Comparison of ENCODE assay signal across 12 mouse cellular contexts in genomic region chr17:42576671-42577168, GRCm38 (mm10). TPM values are rescaled to one million over a fixed set of nuclear protein-coding genes. Genes with fewer than 3 reads are reported as not detected.
DNase-seq lines count a peak whose midpoint lies in the region; ATAC-seq and TF ChIP-seq lines count a peak whose summit lies in the region.
"Had no signal": no experiment of that assay in that cellular context is flagged by ENCODE, and none has a peak within 500 bp of the region (broad histone marks: within the 10 kb centered on the region; RNA-seq: fewer than 3 reads in every experiment).

No protein-coding gene starts in this region.

- H3K27ac ChIP-seq in embryonic facial prominence, embryonic 13.5 days: no peak overlapping the region
- H3K27ac ChIP-seq in heart, embryonic 14.5 days (replicated peaks in 1 of 2; ENCODE audit: control insufficient read depth in 1 of 2, insufficient read depth in 1 of 2, low read depth in 2 of 2, low read length in 2 of 2): peak overlapping the region; percentile 7 to 62; a peak in 2 of 4 replicates
- H3K27ac ChIP-seq in thymus, adult 2 months (ENCODE audit: control insufficient read depth, insufficient read depth, low read length): no peak overlapping the region

- no peak for TF ChIP-seq CTCF in thymus, adult 2 months (IDR thresholded peaks at IDR 0.05; ENCODE audit: borderline replicate concordance, control insufficient read depth, extremely low read depth, insufficient read depth, low read length, poor library complexity)

- peaks cover 14% of the 10 kb centered on the region for H3K4me1 ChIP-seq in embryonic facial prominence, embryonic 13.5 days
- H3K4me1 ChIP-seq in heart, embryonic 14.5 days (ENCODE audit: control insufficient read depth in 2 of 2, insufficient read depth in 2 of 2, low read length in 2 of 2): 0 out of 4 replicates have a peak, but pooled peaks cover 0 to 9% of the 10 kb centered on the region in 2 experiments
- no peaks in the 10 kb centered on the region for H3K4me1 ChIP-seq in thymus, adult 2 months (replicated peaks; ENCODE audit: control insufficient read depth, insufficient read depth, low read length)

- 10% methylated on average over 6 of the region's 6 CpGs for WGBS in embryonic facial prominence, embryonic 13.5 days
- 15% methylated on average over 6 of the region's 6 CpGs for WGBS in heart, embryonic 14.5 days
- 80% methylated on average over 6 of the region's 6 CpGs for WGBS in thymus, adult 2 months

- ATAC-seq in embryonic facial prominence, embryonic 13.5 days (ENCODE audit: insufficient number of reproducible peaks, insufficient read depth, low FRiP score, low TSS enrichment, low read depth): peak; percentile 20; the same call in 1 of the 2 replicates
- peak; percentile 76; the same call in 1 of the 2 replicates for ATAC-seq in heart, embryonic 14.5 days (ENCODE audit: insufficient number of reproducible peaks, insufficient read depth, low FRiP score, low read depth)
- ATAC-seq: hindbrain, embryonic 16.5 days had no signal

- H3K9ac ChIP-seq in embryonic facial prominence, embryonic 13.5 days: no peak overlapping the region
- H3K9ac ChIP-seq in heart, embryonic 14.5 days (ENCODE audit: low read length): no peak overlapping the region

- H3K27me3 ChIP-seq in embryonic facial prominence, embryonic 13.5 days: no peaks in the 10 kb centered on the region
- no peaks in the 10 kb centered on the region for H3K27me3 ChIP-seq in heart, embryonic 14.5 days (ENCODE audit: control insufficient read depth, insufficient read depth, low read length)
- H3K27me3 ChIP-seq in thymus, adult 2 months (ENCODE audit: control insufficient read depth, insufficient read depth, low read length): no peaks in the 10 kb centered on the region

- H3K4me3 ChIP-seq in embryonic facial prominence, embryonic 13.5 days: no peak overlapping the region
- no peak overlapping the region for H3K4me3 ChIP-seq in heart, embryonic 14.5 days (ENCODE audit: control insufficient read depth in 1 of 2, insufficient read depth in 1 of 2, low read depth in 1 of 2, low read length in 2 of 2)
- no peak overlapping the region for H3K4me3 ChIP-seq in thymus, adult 2 months (ENCODE audit: control insufficient read depth, insufficient read depth, low read length)

- H3K4me2 ChIP-seq in embryonic facial prominence, embryonic 13.5 days: peak overlapping the region; percentile 16
- peak overlapping the region; percentile 9; the same call in 1 of the 2 replicates for H3K4me2 ChIP-seq in heart, embryonic 14.5 days (ENCODE audit: low read length)

- peak; percentile 72 for DNase-seq in embryo, embryonic 10 days (ENCODE audit: low spot score)
- DNase-seq in kidney, postnatal 25 days: peak; percentile 5 to 32
- DNase-seq in layer of hippocampus, adult 8-10 months (ENCODE audit: low spot score in 2 of 2): no peak
- DNase-seq in thymus, adult 2 months: no peak
- no peak for DNase-seq in layer of hippocampus, postnatal 14 days (ENCODE audit: low spot score in 2 of 2)
- DNase-seq in cerebellum, postnatal 14 days: no peak
- DNase-seq: cerebellum, adult 2 months; lung, postnatal 4 days had no signal

- H3K9me3 ChIP-seq in embryonic facial prominence, embryonic 13.5 days: no peaks in the 10 kb centered on the region
- no peaks in the 10 kb centered on the region for H3K9me3 ChIP-seq in heart, embryonic 14.5 days (ENCODE audit: control insufficient read depth, low read length)

- TF ChIP-seq POLR2A in thymus, adult 2 months (IDR thresholded peaks at IDR 0.05; ENCODE audit: control insufficient read depth, extremely low read depth, insufficient read depth, low read length, poor library complexity): no peak

- no peaks in the 10 kb centered on the region for H3K36me3 ChIP-seq in embryonic facial prominence, embryonic 13.5 days
- no peaks in the 10 kb centered on the region for H3K36me3 ChIP-seq in heart, embryonic 14.5 days (ENCODE audit: control insufficient read depth, insufficient read depth, low read length)
- H3K36me3 ChIP-seq in thymus, adult 2 months (ENCODE audit: control insufficient read depth, insufficient read depth, low read length): no peaks in the 10 kb centered on the region

RNA-seq across cellular contexts. Expression of gene Opn5, which starts 34.5 kb away (rescaled TPM):
- polyA plus RNA-seq in embryonic facial prominence, embryonic 13.5 days (2015; fragmentation: Nextera tagmentation; extraction: Ambion mirVana): not detected in 2 replicates
- not detected in 2 replicates for polyA plus RNA-seq in heart, embryonic 14.5 days (2014; fragmentation: Nextera tagmentation; extraction: Ambion mirVana)
- total RNA-seq in layer of hippocampus, adult 8-10 months (2022): not detected
- polyA plus RNA-seq in thymus, adult 2 months (2012; rRNA removed): 0.06 TPM in 1 of 2 replicates, not detected in the other
- not detected for total RNA-seq in layer of hippocampus, postnatal 14 days (2021)
- polyA plus RNA-seq: small intestine, adult 2 months had no signal

Comparison
In these comparisons a context has a peak if more than half of its experiments do, and no peak if none do; other contexts are left out.
1. DNase-seq: peak in embryo, embryonic 10 days (single experiment) and kidney, postnatal 25 days (2 of 2); none in layer of hippocampus, adult 8-10 months (0 of 2), thymus, adult 2 months (single experiment), layer of hippocampus, postnatal 14 days (0 of 2) and cerebellum, postnatal 14 days (0 of 2).
2. H3K27ac ChIP-seq: peak in heart, embryonic 14.5 days (2 of 2); none in embryonic facial prominence, embryonic 13.5 days (single experiment) and thymus, adult 2 months (single experiment).